Mouse (Mus musculus): ENCODE data around the gene Fam204a. TPM values are rescaled to one million over a fixed set of nuclear protein-coding genes. Genes with fewer than 3 reads are reported as not detected.

The Fam204a gene
- total and polyA plus RNA-seq, 3 experiments: 26.5 to 78.1 (median 69.0) TPM

- Histone ChIP-seq H3K4me2 (ENCODE audit: insufficient read depth, low read depth, poor library complexity, severe bottlenecking) (no peak overlapping the region), H3K36me3 (replicated peaks in 1 of 2; ENCODE audit: control insufficient read depth in 1 of 2, insufficient read depth in 1 of 2, low read length in 1 of 2) (no peaks in the 10 kb centered on the region), H3K4me3 (replicated peaks in 1 of 3; ENCODE audit: low read depth in 2 of 3, low read length in 2 of 3, poor library complexity in 1 of 3) (no peak overlapping the region), H3K9ac (ENCODE audit: insufficient read depth, low read depth) (no peak overlapping the region), H3K79me2 (replicated peaks; ENCODE audit: control insufficient read depth, extremely low read depth, insufficient read depth, poor library complexity, severe bottlenecking) (no peaks in the 10 kb centered on the region), H3K27ac (ENCODE audit: insufficient read depth, low read depth) (no peak overlapping the region), H3K27me3 (replicated peaks) (no peaks in the 10 kb centered on the region), H3K4me1 (ENCODE audit: control insufficient read depth in 1 of 2, insufficient read depth in 2 of 2) (no peaks in the 10 kb centered on the region), H3K9me3 (replicated peaks; ENCODE audit: low read length) (no peaks in the 10 kb centered on the region)
- dilution Hi-C loops (cut with MboI; ENCODE audit: extremely low pct_ligation_motif_present, extremely low pct_unique_long_range_greater_than_20kb, low sequenced_read_pairs): no loop called here
- in situ Hi-C loops (cut with MboI; ENCODE audit: low pct_ligation_motif_present, low pct_unique_long_range_greater_than_20kb, low sequenced_read_pairs): no loop called here
- DNase-seq (ENCODE audit: extremely low read depth): no peak
- TF ChIP-seq POLR2AphosphoS2 (IDR thresholded peaks at IDR 0.05; ENCODE audit: low read depth, low read length) (no peak), UBTF (IDR thresholded peaks at IDR 0.05; ENCODE audit: low read depth, low read length) (no peak), MEF2A (IDR thresholded peaks at IDR 0.05; ENCODE audit: borderline replicate concordance, low read depth, low read length) (no peak), ZMIZ1 (IDR thresholded peaks at IDR 0.05; ENCODE audit: low read depth, low read length) (no peak), ZKSCAN1 (IDR thresholded peaks at IDR 0.05; ENCODE audit: borderline replicate concordance, low read depth, low read length) (no peak)
These were observed 18.7 kb upstream of the Fam204a start for GRCm38 (mm10) chr19:60245250-60245649.

GRCm38 (mm10) chr19:60242620-60243019 lies 16.1 kb upstream of the Fam204a start:
- no peaks in the 10 kb centered on the region for H3K79me2 ChIP-seq (replicated peaks; ENCODE audit: control insufficient read depth, extremely low read depth, insufficient read depth, poor library complexity, severe bottlenecking)
- H3K27me3 ChIP-seq (replicated peaks): no peaks in the 10 kb centered on the region
- no peak overlapping the region for H3K9ac ChIP-seq (ENCODE audit: insufficient read depth, low read depth)
- H3K4me1 ChIP-seq (ENCODE audit: control insufficient read depth in 1 of 2, insufficient read depth in 2 of 2): no peaks in the 10 kb centered on the region
- in situ Hi-C loops (cut with MboI; ENCODE audit: low pct_ligation_motif_present, low pct_unique_long_range_greater_than_20kb, low sequenced_read_pairs) (no loop called here), dilution Hi-C loops (cut with MboI; ENCODE audit: extremely low pct_ligation_motif_present, extremely low pct_unique_long_range_greater_than_20kb, low sequenced_read_pairs) (no loop called here)
- no peaks in the 10 kb centered on the region for H3K36me3 ChIP-seq (replicated peaks in 1 of 2; ENCODE audit: control insufficient read depth in 1 of 2, insufficient read depth in 1 of 2, low read length in 1 of 2)
- no peak overlapping the region for H3K4me3 ChIP-seq (replicated peaks in 1 of 3; ENCODE audit: low read depth in 2 of 3, low read length in 2 of 3, poor library complexity in 1 of 3)
- no peak overlapping the region for H3K27ac ChIP-seq (ENCODE audit: insufficient read depth, low read depth)
- no peak for TF ChIP-seq BHLHE40 (IDR thresholded peaks at IDR 0.05; ENCODE audit: low read depth, low read length)
- TF ChIP-seq MAX (IDR thresholded peaks at IDR 0.05; ENCODE audit: low read length): no peak
- TF ChIP-seq NRF1 (IDR thresholded peaks at IDR 0.05; ENCODE audit: low read depth, low read length): no peak
- no peak for TF ChIP-seq SIN3A (IDR thresholded peaks at IDR 0.05; ENCODE audit: low read length)
- no peak for TF ChIP-seq TBP (conservative IDR thresholded peaks at IDR 0.05; ENCODE audit: low read depth, low read length)
- TF ChIP-seq ZKSCAN1 (IDR thresholded peaks at IDR 0.05; ENCODE audit: borderline replicate concordance, low read depth, low read length): no peak
- no peak for TF ChIP-seq POLR2A (IDR thresholded peaks at IDR 0.05; ENCODE audit: low read depth, low read length)
- TF ChIP-seq POLR2AphosphoS2 (IDR thresholded peaks at IDR 0.05; ENCODE audit: low read depth, low read length): no peak
- no peak for TF ChIP-seq RAD21 (IDR thresholded peaks at IDR 0.05; ENCODE audit: low read depth, low read length)
- TF ChIP-seq RCOR1 (conservative IDR thresholded peaks at IDR 0.05; ENCODE audit: low read depth, low read length): no peak
- TF ChIP-seq MAFK (IDR thresholded peaks at IDR 0.05; ENCODE audit: insufficient replicate concordance, low read length): no peak
- no peak for TF ChIP-seq JUN (IDR thresholded peaks at IDR 0.05; ENCODE audit: insufficient read depth, low read depth, low read length)
- no peak overlapping the region for H3K4me2 ChIP-seq (ENCODE audit: insufficient read depth, low read depth, poor library complexity, severe bottlenecking)
- H3K9me3 ChIP-seq (replicated peaks; ENCODE audit: low read length): no peaks in the 10 kb centered on the region
- DNase-seq (ENCODE audit: extremely low read depth): no peak

All from CH12.LX (cell line).